Mouse (Mus musculus) erythroblast, embryonic 14.5 days (primary cell): ENCODE results near the gene Usp35.

ENCODE experiments used
- GATA1 ChIP-seq: IDR thresholded peaks from 2 replicates; pipeline ENCODE4 v1.6.1; 2012; ENCODE audit warnings: low read length, inconsistent platforms, mixed read lengths
- TAL1 ChIP-seq: IDR thresholded peaks from 3 replicates; pipeline ENCODE4 v1.6.1; 2012; ENCODE audit warnings: low read length, inconsistent platforms, mixed read lengths

DNA sequence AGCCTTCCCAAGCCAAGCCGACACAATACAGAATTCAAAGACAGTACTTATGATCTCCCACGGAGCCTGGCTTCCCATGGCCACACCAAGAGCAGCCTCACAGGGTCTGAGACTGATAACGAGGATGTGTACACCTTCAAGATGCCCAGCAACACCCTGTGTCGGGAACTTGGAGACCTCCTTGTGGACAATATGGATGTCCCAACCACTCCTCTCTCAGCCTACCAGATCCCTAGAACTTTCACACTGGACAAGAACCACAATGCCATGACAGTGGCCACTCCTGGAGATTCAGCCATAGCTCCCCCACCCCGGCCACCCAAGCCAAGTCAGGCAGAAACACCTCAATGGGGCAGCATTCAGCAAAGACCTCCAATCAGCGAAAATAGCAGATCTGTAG lies 32.9 kb downstream of the Usp35 start:
- TF ChIP-seq GATA1, result no peak
- TF ChIP-seq TAL1, result no peak
